9 mouse cellular contexts compared by ENCODE assay signal in the genomic region with DNA sequence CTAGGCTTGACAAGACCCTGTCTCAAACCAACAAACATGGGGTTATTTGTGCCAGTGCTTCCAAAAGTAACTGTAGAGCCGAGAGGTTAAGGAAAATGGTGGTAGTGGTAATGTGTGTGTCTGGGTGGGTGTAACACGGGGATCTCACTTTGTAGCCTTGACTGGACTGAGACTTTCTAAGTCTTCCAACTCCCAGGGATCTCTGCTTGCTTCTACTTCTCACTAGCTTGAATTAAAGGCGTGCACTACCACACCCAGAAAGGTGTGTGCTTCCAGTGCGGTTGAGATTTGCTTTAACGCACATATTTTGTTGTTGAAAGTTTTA. TPM values are rescaled to one million over a fixed set of nuclear protein-coding genes. Genes with fewer than 3 reads are reported as not detected.
A peak's percentile ranks its signal among the peaks of the same experiment; 100 is the strongest.
DNase-seq lines count a peak whose midpoint lies in the region; ATAC-seq lines count a peak whose summit lies in the region.
"Had no signal": no experiment of that assay in that cellular context is flagged by ENCODE, and none has a peak within 500 bp of the region (broad histone marks: within the 10 kb centered on the region; RNA-seq: fewer than 3 reads in every experiment).

No protein-coding gene starts in this region.

- DNase-seq in lung, postnatal 25 days (ENCODE audit: low spot score): no peak
- DNase-seq in left cerebral cortex, adult 9 months (ENCODE audit: low spot score in 2 of 2): no peak
- DNase-seq in spleen, postnatal 4 days (ENCODE audit: low spot score in 2 of 2): no peak
- DNase-seq in adrenal gland, postnatal 25 days: no peak

- peak overlapping the region; percentile 87 for H3K9ac ChIP-seq in lung, embryonic 16.5 days (ENCODE audit: low read length)
- peak overlapping the region; percentile 93 for H3K9ac ChIP-seq in limb, embryonic 15.5 days
- H3K9ac ChIP-seq in stomach, embryonic 14.5 days (replicated peaks; ENCODE audit: low read depth, low read length): peak overlapping the region; percentile 3; the same call in 1 of the 2 replicates

- ATAC-seq in lung, embryonic 16.5 days (ENCODE audit: low read depth): peak; percentile 23
- peak; percentile 58 for ATAC-seq in erythroid progenitor cell, adult 5-6 weeks (replicated peaks; ENCODE audit: low FRiP score, poor library complexity, severe bottlenecking)
- ATAC-seq in limb, embryonic 15.5 days (ENCODE audit: insufficient number of reproducible peaks, low FRiP score, low TSS enrichment, low read depth): peak; percentile 32; the same call in 1 of the 2 replicates
- peak; percentile 11; the same call in 1 of the 2 replicates for ATAC-seq in stomach, embryonic 14.5 days (ENCODE audit: insufficient number of reproducible peaks, insufficient read depth, low FRiP score, low read depth)

- H3K27ac ChIP-seq in lung, embryonic 16.5 days (ENCODE audit: low read length): peak overlapping the region; percentile 95
- peak overlapping the region; percentile 98 for H3K27ac ChIP-seq in limb, embryonic 15.5 days
- H3K27ac ChIP-seq in stomach, embryonic 14.5 days (ENCODE audit: low read length): peak overlapping the region; percentile 92; the same call in 1 of the 2 replicates

- H3K4me3 ChIP-seq in lung, embryonic 16.5 days (ENCODE audit: low read length): peak overlapping the region; percentile 76
- peak overlapping the region; percentile 94 for H3K4me3 ChIP-seq in limb, embryonic 15.5 days
- peak overlapping the region; percentile 63 for H3K4me3 ChIP-seq in stomach, embryonic 14.5 days (ENCODE audit: low read depth, low read length)

- H3K36me3 ChIP-seq in lung, embryonic 16.5 days (ENCODE audit: control insufficient read depth, insufficient read depth, low read length): no peaks in the 10 kb centered on the region; the same call in 1 of the 2 replicates
- no peaks in the 10 kb centered on the region for H3K36me3 ChIP-seq in limb, embryonic 15.5 days
- H3K36me3 ChIP-seq in stomach, embryonic 14.5 days (ENCODE audit: control insufficient read depth, insufficient read depth, low read length): no peaks in the 10 kb centered on the region

- 7% methylated on average over 5 of the region's 5 CpGs for WGBS in lung, embryonic 16.5 days
- whole genome bisulfite sequencing in limb, embryonic 15.5 days: 5% methylated on average over 5 of the region's 5 CpGs
- WGBS in stomach, embryonic 14.5 days: 13% methylated on average over 5 of the region's 5 CpGs

- H3K4me2 ChIP-seq in lung, embryonic 16.5 days (ENCODE audit: low read depth, low read length): peak overlapping the region; percentile 69
- peak overlapping the region; percentile 53 for H3K4me2 ChIP-seq in limb, embryonic 15.5 days
- peak overlapping the region; percentile 42 for H3K4me2 ChIP-seq in stomach, embryonic 14.5 days (replicated peaks; ENCODE audit: low read depth, low read length)

- H3K4me1 ChIP-seq in lung, embryonic 16.5 days (replicated peaks; ENCODE audit: control insufficient read depth, insufficient read depth, low read length): peaks cover 6% of the 10 kb centered on the region
- H3K4me1 ChIP-seq in limb, embryonic 15.5 days: peaks cover 6% of the 10 kb centered on the region
- H3K4me1 ChIP-seq in stomach, embryonic 14.5 days (ENCODE audit: control insufficient read depth, insufficient read depth, low read length): no peaks in the 10 kb centered on the region; the same call in 1 of the 2 replicates

- H3K9me3 ChIP-seq in lung, embryonic 16.5 days (ENCODE audit: control insufficient read depth, low read length): no peaks in the 10 kb centered on the region
- H3K9me3 ChIP-seq in limb, embryonic 15.5 days: no peaks in the 10 kb centered on the region
- H3K9me3 ChIP-seq in stomach, embryonic 14.5 days (ENCODE audit: control insufficient read depth, low read depth, low read length): no peaks in the 10 kb centered on the region

- no peaks in the 10 kb centered on the region for H3K27me3 ChIP-seq in lung, embryonic 16.5 days (ENCODE audit: control insufficient read depth, insufficient read depth, low read depth, low read length)
- no peaks in the 10 kb centered on the region for H3K27me3 ChIP-seq in limb, embryonic 15.5 days
- H3K27me3 ChIP-seq in stomach, embryonic 14.5 days (ENCODE audit: control insufficient read depth, insufficient read depth, low read length): no peaks in the 10 kb centered on the region

RNA-seq across cellular contexts. Expression of a gene that starts 0.3 kb away (rescaled TPM):
- 19.8 and 19.9 TPM in 2 replicates for polyA plus RNA-seq in lung, embryonic 16.5 days (2015; fragmentation: Nextera tagmentation; extraction: Ambion mirVana)
- 3.6 and 11.3 TPM in 2 replicates for total RNA-seq in erythroid progenitor cell, adult 5-6 weeks (2015; ENCODE audit: low replicate concordance)
- total RNA-seq in erythroid progenitor cell, adult 5-6 weeks (2017; ENCODE audit: low replicate concordance): 2.1 TPM in 1 of 2 replicates, not detected in the other
- polyA plus RNA-seq in limb, embryonic 15.5 days (2015; fragmentation: Nextera tagmentation; extraction: Ambion mirVana): 24.4 and 24.5 TPM in 2 replicates
- 26.3 and 26.7 TPM in 2 replicates for polyA plus RNA-seq in stomach, embryonic 14.5 days (2014; fragmentation: Nextera tagmentation; extraction: Ambion mirVana)
- total RNA-seq in adrenal gland, postnatal 25 days (2021): 10.0 and 10.9 TPM in 2 replicates

RNA-seq across cellular contexts. Expression of a gene that starts 12.7 kb away (rescaled TPM):
- 1.1 and 1.6 TPM in 2 replicates for polyA plus RNA-seq in lung, embryonic 16.5 days (2015; fragmentation: Nextera tagmentation; extraction: Ambion mirVana)
- not detected in 2 replicates for total RNA-seq in erythroid progenitor cell, adult 5-6 weeks (2015; ENCODE audit: low replicate concordance)
- total RNA-seq in erythroid progenitor cell, adult 5-6 weeks (2017; ENCODE audit: low replicate concordance): 0.15 TPM in 1 of 2 replicates, not detected in the other
- 1.0 and 1.1 TPM in 2 replicates for polyA plus RNA-seq in limb, embryonic 15.5 days (2015; fragmentation: Nextera tagmentation; extraction: Ambion mirVana)
- 1.3 and 1.5 TPM in 2 replicates for polyA plus RNA-seq in stomach, embryonic 14.5 days (2014; fragmentation: Nextera tagmentation; extraction: Ambion mirVana)
- total RNA-seq in adrenal gland, postnatal 25 days (2021): 60.3 and 66.8 TPM in 2 replicates
- total RNA-seq: neutrophil, adult 5-6 weeks had no signal

RNA-seq across cellular contexts. Expression of a gene that starts 47.9 kb away (rescaled TPM):
- polyA plus RNA-seq in lung, embryonic 16.5 days (2015; fragmentation: Nextera tagmentation; extraction: Ambion mirVana): 1.2 TPM in 1 of 2 replicates, not detected in the other
- total RNA-seq in erythroid progenitor cell, adult 5-6 weeks (2015; ENCODE audit: low replicate concordance): not detected in 2 replicates
- total RNA-seq in erythroid progenitor cell, adult 5-6 weeks (2017; ENCODE audit: low replicate concordance): not detected in 2 replicates
- 0.28 and 1.6 TPM in 2 replicates for polyA plus RNA-seq in limb, embryonic 15.5 days (2015; fragmentation: Nextera tagmentation; extraction: Ambion mirVana)
- 201 TPM in 1 of 2 replicates, not detected in the other for polyA plus RNA-seq in stomach, embryonic 14.5 days (2014; fragmentation: Nextera tagmentation; extraction: Ambion mirVana)
- not detected in 2 replicates for total RNA-seq in adrenal gland, postnatal 25 days (2021)
- total RNA-seq: neutrophil, adult 5-6 weeks had no signal

Comparison
In these comparisons a context has a peak if more than half of its experiments do, and no peak if none do; other contexts are left out.
1. H3K9ac ChIP-seq: peak in every context shown above with its lines; median percentile 93 in limb, embryonic 15.5 days; 87 in lung, embryonic 16.5 days; 3 in stomach, embryonic 14.5 days.